Mouse (Mus musculus) intestine, embryonic 15.5 days (tissue): ENCODE results near the gene Mmp21. TPM values are rescaled to one million over a fixed set of nuclear protein-coding genes. Genes with fewer than 3 reads are reported as not detected.

Experiments
- ATAC-seq: fragments of 200-750 bp; cut with Nextera tagmentation; 2 replicates; pipeline ENCODE4 v1.8.0; 2017; ENCODE audit warnings: moderate TSS enrichment, moderate library complexity
- H3K27ac ChIP-seq: fragments of 300-500 bp; sonication (generic); 2 replicates; pipeline ENCODE4 v1.5.1; 2015; ENCODE audit warnings: mild to moderate bottlenecking, inconsistent platforms
- H3K27me3 ChIP-seq: fragments of 300-500 bp; sonication (generic); replicated peaks from 2 replicates; pipeline ENCODE4 v1.6.1; 2015; ENCODE audit warnings: inconsistent platforms
- H3K36me3 ChIP-seq: fragments of 300-500 bp; sonication (generic); 2 replicates; pipeline ENCODE4 v1.6.1; 2015; ENCODE audit warnings: inconsistent platforms
- H3K4me1 ChIP-seq: fragments of 300-500 bp; sonication (generic); replicated peaks from 2 replicates; pipeline ENCODE4 v1.6.1; 2015; ENCODE audit warnings: inconsistent platforms
- H3K4me2 ChIP-seq: fragments of 300-500 bp; sonication (generic); replicated peaks from 2 replicates; pipeline ENCODE4 v1.6.1; 2015; ENCODE audit warnings: mild to moderate bottlenecking, inconsistent platforms
- H3K4me3 ChIP-seq: fragments of 300-500 bp; sonication (generic); replicated peaks from 2 replicates; pipeline ENCODE4 v1.5.1; 2015; ENCODE audit warnings: inconsistent platforms
- H3K9ac ChIP-seq: fragments of 300-500 bp; sonication (generic); 2 replicates; pipeline ENCODE4 v1.6.1; 2015; ENCODE audit warnings: inconsistent platforms
- H3K9me3 ChIP-seq: fragments of 300-500 bp; sonication (generic); 2 replicates; pipeline ENCODE4 v1.6.1; 2016; ENCODE audit warnings: inconsistent platforms
- WGBS: fragments of 180-500 bp; shearing (Covaris S2); methylation state at CpG from one replicate; pipeline ENCODE4 v1.1.7; 2015; 5-methylcytosine and 5-hydroxymethylcytosine counted together
- polyA plus RNA-seq: library from polyadenylated mRNA; unstranded; fragments of >200 nt; fragmentation: Nextera tagmentation; extraction: Ambion mirVana; gene quantifications from 2 replicates; pipeline ENCODE4 v1.2.1, GENCODE M21; 2015

Mmp21 gene
- 0.09 TPM in 1 of 2 replicates, not detected in the other for polyA plus RNA-seq

DNA sequence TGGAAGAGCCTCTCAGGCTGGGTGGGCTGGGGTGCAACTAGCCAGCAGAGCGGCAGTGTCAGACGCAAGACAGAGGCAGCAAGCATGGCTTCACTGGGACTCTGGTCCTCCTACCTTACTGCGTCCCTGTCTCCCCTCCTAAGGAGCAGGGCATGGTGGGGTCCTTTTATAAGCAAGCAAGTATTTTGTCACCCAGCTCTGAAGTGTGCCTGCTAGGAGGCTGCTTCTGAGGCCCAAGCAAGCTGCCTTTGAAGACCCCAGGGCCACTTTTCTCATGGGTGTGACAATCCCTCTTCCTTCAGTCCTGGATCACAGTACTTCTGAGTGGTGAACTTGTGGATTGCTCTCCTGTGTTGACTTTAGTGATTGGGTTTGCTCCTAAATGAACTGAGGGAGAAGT is at the start of gene Mmp21:
Gene Mmp21, minus strand, starts transcription at position 101 of the 400 bp plus-strand sequence.
- Histone ChIP-seq H3K27ac (no peak within 1 kb of the TSS), H3K36me3 (no peaks in the 10 kb centered on the region), H3K9ac (no peak within 1 kb of the TSS), H3K4me2 (no peak within 1 kb of the TSS), H3K4me3 (no peak within 1 kb of the TSS), H3K4me1 (no peaks in the 10 kb centered on the region), H3K27me3 (no peaks in the 10 kb centered on the region), H3K9me3 (no peaks in the 10 kb centered on the region)
- 63% methylated on average over 3 of the region's 3 CpGs for WGBS
- no peak for ATAC-seq

GRCm38 (mm10) chr7:133729351-133729750 is 49.5 kb upstream of the Mmp21 start:
- H3K4me1 ChIP-seq = no peaks in the 10 kb centered on the region
- WGBS = 73% methylated on average over 5 of the region's 5 CpGs
- H3K27ac ChIP-seq = no peak overlapping the region
- no peaks in the 10 kb centered on the region for H3K27me3 ChIP-seq
- H3K36me3 ChIP-seq = no peaks in the 10 kb centered on the region
- no peak overlapping the region for H3K4me2 ChIP-seq
- ATAC-seq = no peak
- no peak overlapping the region for H3K4me3 ChIP-seq
- H3K9ac ChIP-seq = no peak overlapping the region
- no peaks in the 10 kb centered on the region for H3K9me3 ChIP-seq

GRCm38 (mm10) chr7:133727027-133727426 is 47.2 kb upstream of the Mmp21 start:
- Histone ChIP-seq H3K9ac (no peak overlapping the region), H3K4me3 (no peak overlapping the region), H3K27me3 (no peaks in the 10 kb centered on the region), H3K9me3 (no peaks in the 10 kb centered on the region), H3K27ac (no peak overlapping the region), H3K4me1 (no peaks in the 10 kb centered on the region), H3K4me2 (no peak overlapping the region), H3K36me3 (peaks cover 12% of the 10 kb centered on the region)
- 82% methylated on average over 6 of the region's 6 CpGs for WGBS
- no peak for ATAC-seq

DNA sequence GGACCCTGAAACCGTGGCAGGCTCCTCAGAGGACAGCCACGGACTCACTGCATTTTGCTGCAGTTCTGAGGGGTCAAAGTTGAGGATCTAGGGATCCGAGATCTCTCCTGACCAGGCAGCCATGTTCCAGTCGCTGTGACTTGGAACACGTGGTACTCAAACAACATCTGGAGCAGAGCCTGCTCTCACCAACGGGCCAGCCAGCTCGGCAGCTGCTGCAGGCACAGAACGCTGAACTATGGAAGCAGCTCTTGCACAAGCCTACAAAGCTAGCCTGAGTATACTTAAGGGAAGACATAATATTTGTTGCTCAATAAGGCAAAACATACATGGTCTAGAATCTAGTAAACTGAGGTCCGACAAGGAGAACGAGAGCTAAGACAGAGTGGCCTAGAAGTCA is 45.7 kb upstream of the Mmp21 start:
- H3K9ac ChIP-seq = no peak overlapping the region
- H3K4me3 ChIP-seq = no peak overlapping the region
- 74% methylated on average over 10 of the region's 10 CpGs for WGBS
- H3K27me3 ChIP-seq = no peaks in the 10 kb centered on the region
- no peak overlapping the region for H3K27ac ChIP-seq
- H3K4me2 ChIP-seq = no peak overlapping the region
- ATAC-seq = no peak
- H3K9me3 ChIP-seq = no peaks in the 10 kb centered on the region
- no peaks in the 10 kb centered on the region for H3K4me1 ChIP-seq
- H3K36me3 ChIP-seq = peaks cover 24% of the 10 kb centered on the region

- Histone ChIP-seq H3K4me2 (no peak overlapping the region), H3K27me3 (no peaks in the 10 kb centered on the region), H3K36me3 (peaks cover 31% of the 10 kb centered on the region), H3K4me1 (no peaks in the 10 kb centered on the region), H3K27ac (no peak overlapping the region), H3K9me3 (no peaks in the 10 kb centered on the region), H3K4me3 (no peak overlapping the region), H3K9ac (no peak overlapping the region)
- 84% methylated on average over 10 of the region's 10 CpGs for WGBS
- ATAC-seq = no peak
Observed at GRCm38 (mm10) chr7:133724844-133725243, 45.0 kb upstream of the Mmp21 start.

DNA sequence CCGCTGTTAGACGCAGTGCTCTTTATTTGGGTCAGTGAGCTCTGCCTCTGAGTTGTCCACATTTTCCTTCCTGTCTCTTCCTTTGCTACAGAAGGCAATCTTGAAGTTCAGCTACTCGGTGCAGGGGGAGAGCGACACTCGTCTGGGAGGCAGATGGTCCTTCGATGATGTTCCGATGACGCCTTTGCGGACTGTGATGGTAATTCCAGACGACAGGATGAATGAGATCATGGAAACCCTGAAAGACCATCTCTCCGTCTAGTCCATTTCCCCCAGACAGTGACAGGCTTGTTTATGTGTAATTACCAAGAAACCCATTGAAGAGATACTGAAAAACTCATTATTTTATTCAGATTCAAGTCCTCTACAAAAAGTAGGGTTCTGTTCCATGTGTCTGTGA is 40.8 kb upstream of the Mmp21 start:
- no peak for ATAC-seq
- H3K4me1 ChIP-seq = no peaks in the 10 kb centered on the region
- no peaks in the 10 kb centered on the region for H3K27me3 ChIP-seq
- H3K4me3 ChIP-seq = no peak overlapping the region
- 88% methylated on average over 11 of the region's 11 CpGs for WGBS
- H3K9me3 ChIP-seq = no peaks in the 10 kb centered on the region
- H3K27ac ChIP-seq = no peak overlapping the region
- H3K4me2 ChIP-seq = no peak overlapping the region
- H3K9ac ChIP-seq = no peak overlapping the region
- H3K36me3 ChIP-seq = peaks cover 52% of the 10 kb centered on the region

DNA sequence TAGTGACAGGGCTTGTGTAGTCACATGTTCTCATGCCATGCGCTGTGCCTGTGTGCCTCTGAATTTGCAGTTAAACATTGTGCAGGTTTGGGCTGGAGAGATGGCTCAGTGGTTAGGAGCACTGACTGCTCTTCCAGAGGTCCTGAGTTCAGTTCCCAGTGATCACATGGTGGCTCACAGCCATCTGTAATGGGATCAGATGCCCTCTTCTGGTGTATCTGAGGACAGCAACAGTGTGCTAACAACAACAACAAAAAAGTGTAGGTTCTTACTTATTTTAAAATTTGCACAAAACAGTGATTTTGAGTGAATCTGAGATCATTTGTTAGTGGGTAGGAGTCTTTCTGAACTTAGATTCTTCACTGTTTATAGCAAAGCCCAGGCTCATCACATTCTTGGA is 38.7 kb upstream of the Mmp21 start:
- no peak for ATAC-seq
- Histone ChIP-seq H3K9me3 (no peaks in the 10 kb centered on the region), H3K27ac (no peak overlapping the region), H3K4me2 (no peak overlapping the region), H3K4me1 (no peaks in the 10 kb centered on the region), H3K36me3 (peaks cover 60% of the 10 kb centered on the region), H3K4me3 (no peak overlapping the region), H3K27me3 (no peaks in the 10 kb centered on the region), H3K9ac (no peak overlapping the region)
- WGBS = 94% methylated on average over 1 of the region's 1 CpGs

DNA sequence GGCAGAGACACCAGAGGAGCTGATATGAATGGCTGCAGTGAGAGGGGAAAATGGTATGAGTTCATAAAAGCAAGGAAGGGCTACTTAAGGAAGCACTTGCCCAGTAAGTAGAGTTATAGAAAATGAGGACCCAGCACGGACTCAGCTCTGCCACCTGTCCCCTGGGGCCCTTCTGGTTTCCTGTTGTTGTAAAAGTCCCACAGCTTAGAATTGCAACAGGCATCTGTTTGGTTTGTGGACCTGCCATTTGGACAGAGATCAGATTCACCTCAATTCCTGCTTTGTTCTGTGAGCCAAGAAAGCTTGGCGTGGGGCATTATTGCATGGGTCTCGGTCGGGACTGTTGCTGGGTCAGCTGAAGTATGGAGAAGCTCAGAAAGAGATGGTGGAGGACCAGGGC is 35.5 kb upstream of the Mmp21 start:
- Histone ChIP-seq H3K9ac (no peak overlapping the region), H3K27me3 (no peaks in the 10 kb centered on the region), H3K9me3 (no peaks in the 10 kb centered on the region), H3K27ac (no peak overlapping the region), H3K4me2 (no peak overlapping the region), H3K4me1 (no peaks in the 10 kb centered on the region), H3K36me3 (peaks cover 39% of the 10 kb centered on the region), H3K4me3 (no peak overlapping the region)
- 88% methylated on average over 4 of the region's 4 CpGs for WGBS
- no peak for ATAC-seq

DNA sequence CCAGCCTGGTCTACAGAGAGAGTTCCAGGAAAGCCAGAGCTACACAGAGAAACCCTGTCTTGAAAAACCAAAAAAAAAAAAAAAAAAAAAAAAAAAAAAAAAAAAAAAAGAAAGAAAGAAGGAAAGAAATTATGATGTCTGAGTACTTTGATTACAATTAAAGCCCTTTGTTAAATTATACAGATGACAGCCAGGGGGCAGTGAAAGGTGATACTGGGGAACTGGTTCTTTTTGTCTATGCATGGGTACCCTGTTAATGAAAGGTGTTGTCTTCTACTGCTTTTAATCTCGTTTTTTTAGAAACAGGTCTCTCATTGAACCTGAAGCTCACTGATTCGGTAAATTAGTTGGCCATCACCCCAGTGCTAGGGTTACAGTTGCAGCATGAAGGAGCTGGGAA is 27.4 kb upstream of the Mmp21 start:
- no peak overlapping the region for H3K4me3 ChIP-seq
- H3K9ac ChIP-seq = no peak overlapping the region
- H3K27ac ChIP-seq = no peak overlapping the region
- no peaks in the 10 kb centered on the region for H3K27me3 ChIP-seq
- 90% methylated on average over 2 of the region's 2 CpGs for WGBS
- 0 out of 2 replicates have a peak, but pooled peaks cover 3% of the 10 kb centered on the region for H3K4me1 ChIP-seq
- H3K36me3 ChIP-seq = no peaks in the 10 kb centered on the region
- no peak for ATAC-seq
- no peak overlapping the region for H3K4me2 ChIP-seq
- no peaks in the 10 kb centered on the region for H3K9me3 ChIP-seq

DNA sequence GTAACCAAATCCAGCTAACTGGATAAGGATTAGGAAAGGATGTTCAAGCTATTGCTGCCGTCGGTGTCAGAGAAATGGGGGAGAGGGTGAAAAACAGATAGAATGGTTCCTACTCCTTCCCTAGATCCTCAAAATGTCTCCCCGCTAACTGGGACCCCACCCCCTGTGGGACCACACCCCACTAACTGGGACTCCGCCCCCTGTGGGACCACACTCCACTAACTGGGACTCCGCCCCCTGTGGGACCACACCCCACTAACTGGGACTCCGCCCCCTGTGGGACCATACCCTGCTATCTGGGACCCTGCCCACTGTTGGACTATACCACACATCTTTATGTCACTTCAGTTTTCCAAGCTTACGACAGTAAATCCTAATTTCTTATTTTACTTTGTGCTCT is 24.0 kb upstream of the Mmp21 start:
- Histone ChIP-seq H3K9me3 (no peaks in the 10 kb centered on the region), H3K9ac (no peak overlapping the region), H3K27me3 (no peaks in the 10 kb centered on the region), H3K36me3 (no peaks in the 10 kb centered on the region), H3K27ac (no peak overlapping the region), H3K4me3 (no peak overlapping the region), H3K4me2 (no peak overlapping the region), H3K4me1 (0 out of 2 replicates have a peak, but pooled peaks cover 3% of the 10 kb centered on the region)
- 91% methylated on average over 7 of the region's 7 CpGs for WGBS
- no peak for ATAC-seq

DNA sequence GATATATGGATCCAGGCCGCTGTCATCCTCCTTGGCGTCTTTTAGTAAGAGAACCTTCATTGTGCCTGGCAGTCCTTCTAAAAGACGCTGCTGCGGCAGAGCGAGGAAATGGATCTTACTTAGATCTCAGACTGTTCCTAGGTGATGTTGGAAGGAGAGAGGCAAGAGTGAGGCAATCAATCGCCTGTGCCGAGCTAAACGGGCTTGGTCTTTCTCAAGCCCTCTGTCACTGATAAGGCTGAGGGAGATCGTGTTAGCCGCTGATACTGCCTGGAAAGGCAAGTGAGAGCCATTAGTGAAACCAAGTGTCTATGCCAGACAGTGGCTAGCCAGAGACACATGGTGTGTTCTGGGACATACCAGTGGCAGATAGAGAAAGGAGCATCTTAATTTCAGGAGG is 22.5 kb upstream of the Mmp21 start:
- ATAC-seq = peak; percentile 78; the same call in 1 of the 2 replicates
- WGBS = 72% methylated on average over 10 of the region's 10 CpGs
- H3K4me3 ChIP-seq = no peak overlapping the region

DNA sequence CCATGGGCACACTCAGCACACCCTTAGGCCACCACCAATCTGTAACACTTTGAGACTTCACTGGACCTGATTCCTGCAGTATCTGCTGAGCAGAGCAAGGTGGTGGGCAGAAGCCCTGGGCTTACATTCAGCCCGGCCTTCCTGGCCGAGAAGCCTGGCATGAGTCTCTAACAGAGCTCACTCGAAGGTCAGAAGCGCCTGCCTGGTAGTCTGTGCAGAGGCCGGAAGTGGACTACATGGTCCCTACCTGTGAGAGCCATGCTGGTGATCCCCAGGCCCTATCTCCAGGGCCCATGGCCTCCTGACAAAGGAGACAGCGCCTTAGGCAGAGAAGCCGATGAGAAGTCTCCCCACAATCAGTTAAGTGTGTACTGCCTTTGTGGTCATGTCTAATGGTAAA is 21.5 kb upstream of the Mmp21 start:
- Histone ChIP-seq H3K4me3 (no peak overlapping the region), H3K4me2 (no peak overlapping the region), H3K9ac (no peak overlapping the region), H3K4me1 (no peaks in the 10 kb centered on the region), H3K9me3 (no peaks in the 10 kb centered on the region), H3K27ac (no peak overlapping the region), H3K36me3 (no peaks in the 10 kb centered on the region), H3K27me3 (no peaks in the 10 kb centered on the region)
- ATAC-seq = no peak
- WGBS = 95% methylated on average over 7 of the region's 7 CpGs

More for the DNA sequence above, 22.5 kb upstream of the Mmp21 start:
- no peaks in the 10 kb centered on the region for H3K27me3 ChIP-seq
- H3K9me3 ChIP-seq = no peaks in the 10 kb centered on the region
- no peak overlapping the region for H3K4me2 ChIP-seq
- no peak overlapping the region for H3K9ac ChIP-seq
- H3K36me3 ChIP-seq = no peaks in the 10 kb centered on the region
- no peak overlapping the region for H3K27ac ChIP-seq
- H3K4me1 ChIP-seq = no peaks in the 10 kb centered on the region

- Histone ChIP-seq H3K27me3 (no peaks in the 10 kb centered on the region), H3K9ac (no peak overlapping the region), H3K9me3 (no peaks in the 10 kb centered on the region), H3K4me2 (no peak overlapping the region), H3K4me1 (no peaks in the 10 kb centered on the region), H3K4me3 (no peak overlapping the region), H3K36me3 (no peaks in the 10 kb centered on the region), H3K27ac (no peak overlapping the region)
- WGBS = 79% methylated on average over 4 of the region's 4 CpGs
- ATAC-seq = no peak
Observed at GRCm38 (mm10) chr7:133699885-133700284, 20.0 kb upstream of the Mmp21 start.
